Mouse (Mus musculus): ENCODE measurements at regions not wholly inside any gene's neighbourhood (a gene's known extent, or its start where the extent isn't known, plus 50 kb on each side); places are given as distances from the start of the nearest gene placed in this dataset.
A peak's percentile ranks its signal among the peaks of the same experiment; 100 is the strongest.

GRCm38 (mm10) chr1:43633246-43633645, 97.2 kb upstream of the 1500015O10Rik start:
- DNase-seq (ENCODE audit: low spot score in 2 of 2), result no peak

- DNase-seq (ENCODE audit: low spot score in 2 of 2), result peak; percentile 6 to 29
Measured at GRCm38 (mm10) chr1:43635718-43636117, 94.7 kb upstream of the 1500015O10Rik start.

GRCm38 (mm10) chr1:43637956-43638355, 92.4 kb upstream of the 1500015O10Rik start:
- no peak for DNase-seq (ENCODE audit: low spot score in 2 of 2)

GRCm38 (mm10) chr1:43672031-43672430, 58.4 kb upstream of the 1500015O10Rik start:
- no peak for DNase-seq (ENCODE audit: low spot score in 2 of 2)

All from spleen, postnatal 10 days (tissue).